Mouse (Mus musculus) forebrain, embryonic 15.5 days (tissue): ENCODE data around the gene Osbpl8. TPM values are rescaled to one million over a fixed set of nuclear protein-coding genes. Genes with fewer than 3 reads are reported as not detected.

ENCODE experiments used
- ATAC-seq: fragments of 200-750 bp; cut with Nextera tagmentation; replicated peaks from 2 replicates; pipeline ENCODE4 v1.8.0; 2017; ENCODE audit warnings: mild to moderate bottlenecking, moderate TSS enrichment, moderate library complexity
- H3K27ac ChIP-seq: fragments of 300-500 bp; sonication (generic); replicated peaks from 2 replicates; pipeline ENCODE4 v1.5.1; 2015; ENCODE audit warnings: mild to moderate bottlenecking, inconsistent platforms
- H3K27me3 ChIP-seq: fragments of 300-500 bp; sonication (generic); 2 replicates; pipeline ENCODE4 v1.6.1; 2015; ENCODE audit warnings: inconsistent platforms
- H3K36me3 ChIP-seq: fragments of 300-500 bp; sonication (generic); 2 replicates; pipeline ENCODE4 v1.6.1; 2015; ENCODE audit warnings: mild to moderate bottlenecking, inconsistent platforms
- H3K4me1 ChIP-seq: fragments of 300-500 bp; sonication (generic); 2 replicates; pipeline ENCODE4 v1.6.1; 2015; ENCODE audit warnings: inconsistent platforms
- H3K4me2 ChIP-seq: fragments of 300-500 bp; sonication (generic); replicated peaks from 2 replicates; pipeline ENCODE4 v1.6.1; 2015; ENCODE audit warnings: mild to moderate bottlenecking, inconsistent platforms
- H3K4me3 ChIP-seq: fragments of 300-500 bp; sonication (generic); 2 replicates; pipeline ENCODE4 v1.5.1; 2015; ENCODE audit warnings: mild to moderate bottlenecking, inconsistent platforms
- H3K9ac ChIP-seq: fragments of 300-500 bp; sonication (generic); replicated peaks from 2 replicates; pipeline ENCODE4 v1.6.1; 2015; ENCODE audit warnings: mild to moderate bottlenecking, inconsistent platforms
- H3K9me3 ChIP-seq: fragments of 300-500 bp; sonication (generic); 2 replicates; pipeline ENCODE4 v1.6.1; 2016; ENCODE audit warnings: inconsistent platforms
- WGBS: fragments of 180-500 bp; shearing (Covaris S2); methylation state at CpG from one replicate; pipeline ENCODE4 v1.1.7; 2015; ENCODE audit warnings: mixed read lengths; 5-methylcytosine and 5-hydroxymethylcytosine counted together
- polyA plus RNA-seq: library from polyadenylated mRNA; unstranded; fragments of >200 nt; fragmentation: Nextera tagmentation; extraction: Ambion mirVana; gene quantifications from 2 replicates; pipeline ENCODE4 v1.2.1, GENCODE M21; 2015

Osbpl8 gene
- polyA plus RNA-seq, 1 experiment from 2014 or later = 23.8 TPM

GRCm38 (mm10) chr10:111336353-111336713 lies 171.8 kb downstream of the Osbpl8 start:
- WGBS = 19% methylated on average over 10 of the region's 10 CpGs
- Histone ChIP-seq H3K27ac (no peak overlapping the region), H3K4me3 (no peak overlapping the region), H3K9me3 (no peaks in the 10 kb centered on the region), H3K27me3 (no peaks in the 10 kb centered on the region), H3K36me3 (no peaks in the 10 kb centered on the region), H3K4me1 (peaks cover 5% of the 10 kb centered on the region; the same call in 1 of the 2 replicates), H3K4me2 (peak overlapping the region; percentile 16; the same call in 1 of the 2 replicates), H3K9ac (no peak overlapping the region)
- ATAC-seq = no peak

- no peak for ATAC-seq
- Histone ChIP-seq H3K27me3 (no peaks in the 10 kb centered on the region), H3K4me3 (no peak overlapping the region), H3K36me3 (no peaks in the 10 kb centered on the region), H3K27ac (no peak overlapping the region), H3K9me3 (no peaks in the 10 kb centered on the region), H3K9ac (no peak overlapping the region), H3K4me1 (peaks cover 5% of the 10 kb centered on the region; the same call in 1 of the 2 replicates), H3K4me2 (no peak overlapping the region)
- 69% methylated on average over 11 of the region's 11 CpGs for WGBS
Measured at GRCm38 (mm10) chr10:111339296-111339695, 174.7 kb downstream of the Osbpl8 start.

- no peaks in the 10 kb centered on the region for H3K36me3 ChIP-seq
- H3K27me3 ChIP-seq = no peaks in the 10 kb centered on the region
- H3K4me3 ChIP-seq = no peak overlapping the region
- WGBS = 88% methylated on average over 7 of the region's 7 CpGs
- H3K9ac ChIP-seq = no peak overlapping the region
- no peak overlapping the region for H3K4me2 ChIP-seq
- no peaks in the 10 kb centered on the region for H3K9me3 ChIP-seq
- ATAC-seq = no peak
- H3K4me1 ChIP-seq = no peaks in the 10 kb centered on the region
- H3K27ac ChIP-seq = no peak overlapping the region
Measured at GRCm38 (mm10) chr10:111341761-111342160, 177.2 kb downstream of the Osbpl8 start.

GRCm38 (mm10) chr10:111343555-111343954 lies 179.0 kb downstream of the Osbpl8 start:
- ATAC-seq = no peak
- H3K9me3 ChIP-seq = no peaks in the 10 kb centered on the region
- 85% methylated on average over 5 of the region's 5 CpGs for WGBS

More at GRCm38 (mm10) chr10:111343555-111343954, 179.0 kb downstream of the Osbpl8 start:
- no peak overlapping the region for H3K9ac ChIP-seq
- H3K36me3 ChIP-seq = no peaks in the 10 kb centered on the region
- H3K27me3 ChIP-seq = no peaks in the 10 kb centered on the region
- H3K27ac ChIP-seq = no peak overlapping the region
- no peak overlapping the region for H3K4me3 ChIP-seq
- no peak overlapping the region for H3K4me2 ChIP-seq
- H3K4me1 ChIP-seq = no peaks in the 10 kb centered on the region

Other genes starting within 250 kb of the Osbpl8 start
- gene Csrp2, start 245.0 kb upstream of the Osbpl8 start, polyA plus RNA-seq = 195 and 203 TPM in 2 replicates
- gene Zdhhc17, start 154.6 kb upstream of the Osbpl8 start, polyA plus RNA-seq = 52.0 and 55.5 TPM in 2 replicates
- gene Bbs10, start 133.9 kb downstream of the Osbpl8 start, polyA plus RNA-seq = 5.3 and 6.3 TPM in 2 replicates